Mouse (Mus musculus): ENCODE results near the gene Xaf1. TPM values are rescaled to one million over a fixed set of nuclear protein-coding genes. Genes with fewer than 3 reads are reported as not detected.
A peak's percentile ranks its signal among the peaks of the same experiment; 100 is the strongest.

Xaf1 gene
- polyA plus RNA-seq, 1 experiment from 2014 or later, result 1.2 TPM

DNA sequence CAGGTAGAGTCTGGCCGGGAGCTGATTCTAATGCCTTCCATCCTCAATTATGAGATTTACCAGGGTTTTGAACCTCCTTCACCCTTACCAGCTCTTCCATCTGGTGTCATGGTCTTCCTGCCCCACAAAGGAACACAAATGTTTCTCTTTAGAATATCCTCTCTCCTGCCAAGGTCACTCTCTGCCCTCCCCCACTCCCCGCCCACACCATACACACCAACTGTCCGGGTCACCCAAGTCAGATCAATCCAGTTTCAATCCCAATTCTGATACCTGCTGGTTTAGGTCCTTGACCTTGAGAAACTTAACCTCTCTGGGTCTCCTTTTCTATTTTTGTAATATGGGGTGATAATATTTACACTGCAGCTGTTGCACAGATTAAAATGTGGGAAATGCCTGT, 13.9 kb upstream of the Xaf1 start:
- Histone ChIP-seq H3K36me3 (replicated peaks; ENCODE audit: control insufficient read depth, insufficient read depth, low read depth, low read length) (no peaks in the 10 kb centered on the region), H3K4me3 (ENCODE audit: low read depth, low read length) (no peak overlapping the region), H3K4me2 (ENCODE audit: low read depth, low read length) (no peak overlapping the region), H3K27me3 (ENCODE audit: control insufficient read depth, insufficient read depth, low read length) (no peaks in the 10 kb centered on the region), H3K4me1 (ENCODE audit: control insufficient read depth, insufficient read depth, low read length) (no peaks in the 10 kb centered on the region), H3K27ac (replicated peaks; ENCODE audit: low read depth, low read length) (no peak overlapping the region), H3K9me3 (replicated peaks; ENCODE audit: control insufficient read depth, low read length) (no peaks in the 10 kb centered on the region), H3K9ac (replicated peaks; ENCODE audit: low read length) (no peak overlapping the region)
- 79% methylated on average over 3 of the region's 3 CpGs for WGBS
- no peak for ATAC-seq (replicated peaks; ENCODE audit: insufficient number of reproducible peaks, low FRiP score, low TSS enrichment, low read depth)
- DNase-seq (ENCODE audit: low spot score), result no peak

DNA sequence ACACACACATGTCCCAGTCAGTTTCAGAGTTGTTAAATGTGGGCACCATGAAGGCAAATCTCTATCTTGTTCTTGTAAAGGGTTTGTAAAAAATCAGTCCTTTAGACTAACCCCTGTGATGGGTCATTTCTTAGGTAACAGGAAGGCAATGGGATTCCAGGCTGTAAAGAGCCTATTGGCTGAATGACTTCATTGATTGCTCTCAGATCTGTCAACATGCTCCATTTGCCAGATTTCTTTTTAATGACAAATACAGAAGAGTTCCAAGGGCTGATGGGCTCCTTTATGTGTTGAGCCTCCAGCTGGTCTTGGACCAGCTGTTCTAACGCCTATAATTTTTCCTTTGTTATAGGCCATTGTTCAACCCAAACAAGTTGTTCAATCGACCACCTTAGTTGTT, 8.3 kb upstream of the Xaf1 start:
- H3K27me3 ChIP-seq (ENCODE audit: control insufficient read depth, insufficient read depth, low read length), result no peaks in the 10 kb centered on the region
- H3K4me3 ChIP-seq (ENCODE audit: low read depth, low read length), result no peak overlapping the region
- no peaks in the 10 kb centered on the region for H3K4me1 ChIP-seq (ENCODE audit: control insufficient read depth, insufficient read depth, low read length)
- no peaks in the 10 kb centered on the region for H3K9me3 ChIP-seq (replicated peaks; ENCODE audit: control insufficient read depth, low read length)
- H3K36me3 ChIP-seq (replicated peaks; ENCODE audit: control insufficient read depth, insufficient read depth, low read depth, low read length), result no peaks in the 10 kb centered on the region
- H3K9ac ChIP-seq (replicated peaks; ENCODE audit: low read length), result no peak overlapping the region
- DNase-seq (ENCODE audit: low spot score), result no peak
- H3K4me2 ChIP-seq (ENCODE audit: low read depth, low read length), result no peak overlapping the region
- ATAC-seq (replicated peaks; ENCODE audit: insufficient number of reproducible peaks, low FRiP score, low TSS enrichment, low read depth), result no peak
- WGBS, result 80% methylated on average over 2 of the region's 2 CpGs
- no peak overlapping the region for H3K27ac ChIP-seq (replicated peaks; ENCODE audit: low read depth, low read length)

DNA sequence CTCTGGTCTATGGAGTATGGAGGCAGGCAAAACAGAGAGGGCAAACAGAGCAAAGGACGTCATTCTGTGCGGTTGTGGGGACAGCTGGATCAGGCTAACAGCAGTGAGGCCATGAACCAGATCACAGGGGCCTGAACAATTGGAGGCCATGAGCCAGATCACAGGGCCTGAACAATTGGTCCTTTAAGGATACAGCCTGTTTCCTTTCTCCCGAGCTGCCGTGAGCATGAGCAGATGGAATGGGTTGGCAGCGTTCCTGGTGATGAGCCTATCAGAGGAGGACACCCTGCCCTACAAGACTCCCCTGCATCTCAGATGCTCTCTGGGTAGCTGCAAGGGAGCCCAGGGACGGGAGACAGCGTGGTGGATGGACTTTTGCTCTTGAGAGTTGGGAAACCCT, 801 bp downstream of the Xaf1 start:
- Histone ChIP-seq H3K27me3 (ENCODE audit: control insufficient read depth, insufficient read depth, low read length) (no peaks in the 10 kb centered on the region), H3K9ac (replicated peaks; ENCODE audit: low read length) (no peak overlapping the region), H3K4me1 (ENCODE audit: control insufficient read depth, insufficient read depth, low read length) (no peaks in the 10 kb centered on the region), H3K4me3 (ENCODE audit: low read depth, low read length) (no peak overlapping the region), H3K4me2 (ENCODE audit: low read depth, low read length) (no peak overlapping the region), H3K9me3 (replicated peaks; ENCODE audit: control insufficient read depth, low read length) (no peaks in the 10 kb centered on the region), H3K36me3 (replicated peaks; ENCODE audit: control insufficient read depth, insufficient read depth, low read depth, low read length) (no peaks in the 10 kb centered on the region), H3K27ac (replicated peaks; ENCODE audit: low read depth, low read length) (no peak overlapping the region)
- no peak for ATAC-seq (replicated peaks; ENCODE audit: insufficient number of reproducible peaks, low FRiP score, low TSS enrichment, low read depth)
- WGBS, result 87% methylated on average over 7 of the region's 7 CpGs
- DNase-seq (ENCODE audit: low spot score), result no peak

DNA sequence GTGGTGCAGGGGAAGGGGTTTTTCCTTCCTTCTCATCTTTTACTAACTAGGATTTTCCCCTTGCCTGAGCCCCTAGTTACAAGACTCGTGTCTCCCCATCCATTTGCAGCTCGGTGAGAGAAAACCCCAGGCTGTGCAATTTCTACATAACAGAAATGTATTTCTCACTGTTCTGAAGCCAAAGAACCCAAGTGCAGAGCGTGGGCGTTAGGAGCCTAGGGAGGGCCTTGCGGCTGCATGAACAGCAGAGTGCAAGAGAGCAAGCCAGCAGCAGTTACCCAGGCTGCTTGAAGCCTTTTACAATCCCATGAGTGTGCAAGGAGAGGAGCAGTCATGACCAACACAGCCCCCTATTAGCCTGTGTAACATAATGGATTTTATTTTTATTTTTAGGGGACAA, 6.0 kb downstream of the Xaf1 start:
- no peaks in the 10 kb centered on the region for H3K27me3 ChIP-seq (ENCODE audit: control insufficient read depth, insufficient read depth, low read length)
- H3K27ac ChIP-seq (replicated peaks; ENCODE audit: low read depth, low read length), result no peak overlapping the region
- no peak for DNase-seq (ENCODE audit: low spot score)
- no peaks in the 10 kb centered on the region for H3K9me3 ChIP-seq (replicated peaks; ENCODE audit: control insufficient read depth, low read length)
- no peaks in the 10 kb centered on the region for H3K4me1 ChIP-seq (ENCODE audit: control insufficient read depth, insufficient read depth, low read length)
- no peak for ATAC-seq (replicated peaks; ENCODE audit: insufficient number of reproducible peaks, low FRiP score, low TSS enrichment, low read depth)
- no peak overlapping the region for H3K9ac ChIP-seq (replicated peaks; ENCODE audit: low read length)
- 87% methylated on average over 5 of the region's 5 CpGs for WGBS
- H3K4me2 ChIP-seq (ENCODE audit: low read depth, low read length), result no peak overlapping the region
- no peaks in the 10 kb centered on the region for H3K36me3 ChIP-seq (replicated peaks; ENCODE audit: control insufficient read depth, insufficient read depth, low read depth, low read length)
- H3K4me3 ChIP-seq (ENCODE audit: low read depth, low read length), result no peak overlapping the region

DNA sequence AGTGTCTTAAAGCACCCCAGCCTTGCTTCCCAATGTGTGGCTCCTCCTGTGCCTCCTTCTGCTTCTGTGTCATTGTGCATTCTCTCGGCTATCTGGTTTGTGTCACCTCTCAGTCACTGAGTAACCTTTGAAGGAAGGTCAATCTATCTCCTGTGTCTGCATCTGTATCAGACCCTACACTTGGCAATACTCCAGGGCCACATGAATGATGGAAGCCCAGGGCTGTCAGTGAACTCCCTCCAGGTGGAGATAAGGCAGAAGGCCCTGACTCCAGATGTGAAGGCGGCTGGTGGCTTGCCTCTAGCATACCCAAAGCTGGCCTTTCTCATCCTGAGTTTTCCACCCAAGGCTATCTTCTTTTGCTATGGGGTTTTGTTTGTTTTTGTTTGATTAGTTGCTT, 7.6 kb downstream of the Xaf1 start:
- H3K4me3 ChIP-seq (ENCODE audit: low read depth, low read length), result no peak overlapping the region
- DNase-seq (ENCODE audit: low spot score) (no peak), ATAC-seq (replicated peaks; ENCODE audit: insufficient number of reproducible peaks, low FRiP score, low TSS enrichment, low read depth) (no peak)
- peaks cover 5% of the 10 kb centered on the region for H3K27me3 ChIP-seq (ENCODE audit: control insufficient read depth, insufficient read depth, low read length)
- whole genome bisulfite sequencing, result 64% methylated on average over 2 of the region's 2 CpGs
- H3K4me2 ChIP-seq (ENCODE audit: low read depth, low read length), result no peak overlapping the region
- no peak overlapping the region for H3K27ac ChIP-seq (replicated peaks; ENCODE audit: low read depth, low read length)
- H3K36me3 ChIP-seq (replicated peaks; ENCODE audit: control insufficient read depth, insufficient read depth, low read depth, low read length), result no peaks in the 10 kb centered on the region
- no peak overlapping the region for H3K9ac ChIP-seq (replicated peaks; ENCODE audit: low read length)
- no peaks in the 10 kb centered on the region for H3K4me1 ChIP-seq (ENCODE audit: control insufficient read depth, insufficient read depth, low read length)
- no peaks in the 10 kb centered on the region for H3K9me3 ChIP-seq (replicated peaks; ENCODE audit: control insufficient read depth, low read length)

DNA sequence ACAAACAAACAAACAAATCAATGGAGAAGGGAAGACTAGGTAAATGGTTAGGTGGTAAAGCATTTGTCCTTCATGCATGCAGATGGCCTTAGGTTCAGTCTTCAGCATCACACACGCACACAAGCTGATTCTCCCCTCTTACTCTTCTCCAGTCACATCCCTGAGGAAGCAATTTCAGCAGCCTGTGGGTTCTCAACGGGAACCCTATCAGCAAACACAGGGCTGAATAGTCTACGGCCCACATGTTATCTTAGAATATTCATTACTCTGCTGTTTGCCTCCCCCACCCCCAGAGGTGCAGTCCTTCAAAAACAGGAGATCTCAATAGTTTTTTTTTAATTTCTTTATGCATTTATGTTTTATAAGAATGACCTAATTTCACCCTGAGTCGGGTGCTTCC, 9.1 kb downstream of the Xaf1 start:
- DNase-seq (ENCODE audit: low spot score) (no peak), ATAC-seq (replicated peaks; ENCODE audit: insufficient number of reproducible peaks, low FRiP score, low TSS enrichment, low read depth) (no peak)
- WGBS, result 83% methylated on average over 4 of the region's 4 CpGs
- no peaks in the 10 kb centered on the region for H3K9me3 ChIP-seq (replicated peaks; ENCODE audit: control insufficient read depth, low read length)
- H3K27ac ChIP-seq (replicated peaks; ENCODE audit: low read depth, low read length), result no peak overlapping the region
- no peak overlapping the region for H3K4me2 ChIP-seq (ENCODE audit: low read depth, low read length)
- H3K4me3 ChIP-seq (ENCODE audit: low read depth, low read length), result no peak overlapping the region
- H3K9ac ChIP-seq (replicated peaks; ENCODE audit: low read length), result no peak overlapping the region
- H3K4me1 ChIP-seq (ENCODE audit: control insufficient read depth, insufficient read depth, low read length), result no peaks in the 10 kb centered on the region
- no peaks in the 10 kb centered on the region for H3K36me3 ChIP-seq (replicated peaks; ENCODE audit: control insufficient read depth, insufficient read depth, low read depth, low read length)
- peaks cover 13% of the 10 kb centered on the region for H3K27me3 ChIP-seq (ENCODE audit: control insufficient read depth, insufficient read depth, low read length)

DNA sequence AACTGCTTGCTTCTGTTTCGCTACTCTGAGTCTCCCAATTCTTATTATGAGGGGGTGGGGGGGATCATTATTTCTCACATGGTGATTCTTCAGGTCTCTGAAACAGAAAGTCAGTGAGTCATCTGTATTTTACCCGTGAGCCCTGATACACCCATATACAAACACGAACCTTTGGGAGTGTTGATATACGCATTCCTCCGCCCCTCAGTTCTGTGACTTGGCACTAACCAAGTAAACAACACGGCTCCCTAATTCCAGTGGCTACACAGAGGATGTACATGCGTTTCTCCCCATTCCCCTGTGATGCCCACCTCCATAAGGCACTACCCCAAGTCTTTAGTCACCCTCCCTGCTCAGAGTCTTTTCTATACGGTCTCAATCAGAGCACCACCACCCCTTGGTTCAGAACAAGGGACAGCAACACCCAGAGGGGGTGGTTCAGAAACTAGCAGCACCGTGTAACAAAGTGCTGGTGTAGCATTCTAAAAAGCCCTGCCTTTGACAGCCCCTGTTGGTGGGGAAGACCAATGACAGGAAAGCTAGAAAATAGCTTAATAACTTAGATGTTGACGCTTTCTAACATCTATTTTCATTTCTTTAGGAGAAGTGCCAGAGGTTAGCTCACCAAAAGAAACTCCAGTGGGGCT, 10.0 kb downstream of the Xaf1 start:
- no peak overlapping the region for H3K9ac ChIP-seq (replicated peaks; ENCODE audit: low read length)
- DNase-seq (ENCODE audit: low spot score) (no peak), ATAC-seq (replicated peaks; ENCODE audit: insufficient number of reproducible peaks, low FRiP score, low TSS enrichment, low read depth) (no peak)
- H3K9me3 ChIP-seq (replicated peaks; ENCODE audit: control insufficient read depth, low read length), result no peaks in the 10 kb centered on the region
- H3K4me1 ChIP-seq (ENCODE audit: control insufficient read depth, insufficient read depth, low read length), result no peaks in the 10 kb centered on the region
- 81% methylated on average over 10 of the region's 10 CpGs for WGBS
- no peak overlapping the region for H3K4me2 ChIP-seq (ENCODE audit: low read depth, low read length)
- H3K27ac ChIP-seq (replicated peaks; ENCODE audit: low read depth, low read length), result no peak overlapping the region
- H3K36me3 ChIP-seq (replicated peaks; ENCODE audit: control insufficient read depth, insufficient read depth, low read depth, low read length), result no peaks in the 10 kb centered on the region
- no peak overlapping the region for H3K4me3 ChIP-seq (ENCODE audit: low read depth, low read length)
- H3K27me3 ChIP-seq (ENCODE audit: control insufficient read depth, insufficient read depth, low read length), result peaks cover 13% of the 10 kb centered on the region

DNA sequence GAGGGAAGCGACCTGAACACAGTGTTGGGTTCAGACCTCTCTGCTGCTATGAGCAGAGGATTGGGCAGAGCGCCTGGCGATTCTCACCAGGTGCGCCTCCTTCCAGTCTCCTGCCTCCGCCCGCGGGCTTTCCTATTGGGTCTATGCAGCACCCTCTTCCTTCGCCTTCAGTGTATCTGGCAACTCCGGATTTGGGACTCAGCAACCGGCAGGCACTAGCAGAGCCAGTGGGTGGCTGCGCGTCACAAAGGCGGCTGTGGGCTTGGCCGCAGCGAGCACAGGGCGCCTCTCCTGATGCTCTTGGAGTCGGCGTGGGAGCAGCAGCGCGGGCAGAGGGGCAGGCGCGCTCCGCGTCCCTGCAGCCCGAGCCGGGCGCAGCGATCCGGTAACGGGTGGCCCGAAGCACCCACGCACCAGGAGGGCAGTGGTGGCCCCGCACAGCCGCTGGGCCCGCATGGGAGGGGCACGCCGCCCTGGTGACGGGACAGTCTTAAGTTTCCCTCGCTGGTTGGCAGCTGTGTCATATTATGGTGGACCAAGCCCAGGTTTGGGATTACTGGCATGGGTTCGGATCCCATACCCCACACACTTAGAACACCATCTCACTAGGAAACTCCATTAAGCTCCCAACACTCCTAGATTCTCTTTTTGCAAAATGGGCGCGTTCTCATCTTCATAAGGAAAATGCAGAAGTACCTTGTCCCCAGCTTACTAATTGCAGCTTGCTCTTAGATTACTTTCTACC, 12.9 kb downstream of the Xaf1 start, which contains the start of gene Fbxo39:
Gene Fbxo39, plus strand, starts transcription at position 294 of the 745 bp plus-strand sequence.
- 10% methylated on average over 42 of the region's 42 CpGs for WGBS
- Histone ChIP-seq H3K4me3 (ENCODE audit: low read depth, low read length) (peak within 1 kb of the TSS; percentile 21), H3K36me3 (replicated peaks; ENCODE audit: control insufficient read depth, insufficient read depth, low read depth, low read length) (no peaks in the 10 kb centered on the region), H3K4me2 (ENCODE audit: low read depth, low read length) (peak within 1 kb of the TSS; percentile 56), H3K27ac (replicated peaks; ENCODE audit: low read depth, low read length) (no peak within 1 kb of the TSS), H3K27me3 (ENCODE audit: control insufficient read depth, insufficient read depth, low read length) (peaks cover 13% of the 10 kb centered on the region), H3K9me3 (replicated peaks; ENCODE audit: control insufficient read depth, low read length) (no peaks in the 10 kb centered on the region), H3K9ac (replicated peaks; ENCODE audit: low read length) (peak within 1 kb of the TSS; percentile 32), H3K4me1 (ENCODE audit: control insufficient read depth, insufficient read depth, low read length) (no peaks in the 10 kb centered on the region)
- DNase-seq (ENCODE audit: low spot score), result peak; percentile 20
- no peak for ATAC-seq (replicated peaks; ENCODE audit: insufficient number of reproducible peaks, low FRiP score, low TSS enrichment, low read depth)

All from embryonic facial prominence, embryonic 11.5 days (tissue).